ENCODE assay signal across 8 mouse cellular contexts in the genomic region with DNA sequence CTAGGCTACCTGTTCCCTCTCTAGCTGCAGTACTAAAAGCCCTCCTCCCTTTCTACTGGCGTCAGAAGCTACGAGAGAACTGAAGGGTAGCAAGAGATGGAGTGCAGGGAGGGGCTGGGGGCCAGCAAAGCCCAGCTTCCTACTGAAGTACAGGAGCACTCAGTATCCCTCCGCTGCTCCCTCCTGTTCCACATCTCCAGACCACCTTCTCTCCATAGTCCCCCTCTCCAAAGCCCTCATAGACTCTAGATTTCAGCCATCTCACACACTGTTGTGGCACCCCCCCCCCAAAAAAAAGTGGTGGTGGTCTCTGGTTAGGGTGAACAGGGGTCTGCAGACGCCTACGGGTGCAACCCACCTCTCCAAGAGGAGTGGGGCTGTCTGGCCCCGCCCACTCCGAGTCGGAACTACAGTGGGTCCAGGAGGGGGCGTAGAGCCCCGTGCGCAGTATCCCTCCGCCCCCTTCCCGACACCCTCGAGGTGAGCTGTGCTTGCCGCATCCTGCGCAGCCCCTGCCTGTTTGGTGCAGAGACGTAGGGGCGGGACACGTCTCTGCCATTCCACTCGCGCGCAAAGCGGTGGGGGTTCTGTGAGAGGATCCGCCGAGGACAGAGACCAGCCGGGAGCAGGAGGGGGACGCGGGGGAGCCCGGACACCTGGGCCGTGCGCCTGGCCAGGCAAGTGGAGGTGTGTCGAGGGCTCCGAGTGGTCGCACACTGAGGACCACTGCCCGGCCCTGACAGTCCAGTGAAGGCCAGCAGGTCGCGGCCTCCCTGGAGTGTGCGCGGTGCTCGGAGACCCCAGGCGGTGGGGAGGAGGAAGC. TPM values are rescaled to one million over a fixed set of nuclear protein-coding genes. Genes with fewer than 3 reads are reported as not detected.
A peak's percentile ranks its signal among the peaks of the same experiment; 100 is the strongest.
DNase-seq lines count a peak whose midpoint lies in the region; ATAC-seq and TF ChIP-seq lines count a peak whose summit lies in the region.

No protein-coding gene starts in this region.

- WGBS in forebrain, embryonic 10.5 days = 15% methylated on average over 41 of the region's 41 CpGs
- WGBS in heart, embryonic 13.5 days = 16% methylated on average over 38 of the region's 41 CpGs
- 35% methylated on average over 41 of the region's 41 CpGs for WGBS in kidney, postnatal 0 days
- WGBS in liver, adult 2 months = 2% methylated on average over 40 of the region's 41 CpGs
- 20% methylated on average over 30 of the region's 41 CpGs for WGBS in stomach, embryonic 14.5 days

- no peak for TF ChIP-seq POLR2A in liver, adult 2 months (IDR thresholded peaks at IDR 0.05; ENCODE audit: extremely low read depth, insufficient read depth, low read length)

- H3K4me3 ChIP-seq in C2C12 (ENCODE audit: insufficient read depth, poor library complexity, severe bottlenecking) = peak overlapping the region; percentile 21
- H3K4me3 ChIP-seq in forebrain, embryonic 10.5 days = peak overlapping the region; percentile 69
- H3K4me3 ChIP-seq in heart, embryonic 13.5 days = peak overlapping the region; percentile 75
- H3K4me3 ChIP-seq in kidney, postnatal 0 days (replicated peaks; ENCODE audit: low read depth, low read length) = peak overlapping the region; percentile 59
- peak overlapping the region; percentile 73 for H3K4me3 ChIP-seq in liver, adult 2 months (ENCODE audit: insufficient read depth, low read depth, low read length)
- H3K4me3 ChIP-seq in stomach, embryonic 14.5 days (ENCODE audit: low read depth, low read length) = peak overlapping the region; percentile 61

- peak overlapping the region; percentile 91 for H3K9ac ChIP-seq in heart, embryonic 13.5 days
- H3K9ac ChIP-seq in kidney, postnatal 0 days (ENCODE audit: low read depth, low read length) = peak overlapping the region; percentile 74
- H3K9ac ChIP-seq in liver, adult 2 months (ENCODE audit: low read depth, low read length) = peak overlapping the region; percentile 76
- H3K9ac ChIP-seq in stomach, embryonic 14.5 days (replicated peaks; ENCODE audit: low read depth, low read length) = peak overlapping the region; percentile 50

- H3ac ChIP-seq in C2C12 (ENCODE audit: control insufficient read depth, insufficient read length, low read depth) = peak overlapping the region; percentile 72

- no peaks in the 10 kb centered on the region for H3K27me3 ChIP-seq in C2C12 (ENCODE audit: control insufficient read depth, insufficient read depth, insufficient read length)
- peaks cover 17% of the 10 kb centered on the region for H3K27me3 ChIP-seq in forebrain, embryonic 10.5 days (ENCODE audit: poor library complexity, severe bottlenecking)
- H3K27me3 ChIP-seq in heart, embryonic 13.5 days (replicated peaks) = no peaks in the 10 kb centered on the region
- no peaks in the 10 kb centered on the region for H3K27me3 ChIP-seq in kidney, postnatal 0 days (ENCODE audit: insufficient read depth, low read length)
- H3K27me3 ChIP-seq in liver, adult 2 months (ENCODE audit: control insufficient read depth, insufficient read depth, low read length) = no peaks in the 10 kb centered on the region
- H3K27me3 ChIP-seq in stomach, embryonic 14.5 days (ENCODE audit: control insufficient read depth, insufficient read depth, low read length) = no peaks in the 10 kb centered on the region

- H3K79me2 ChIP-seq in C2C12 (ENCODE audit: control insufficient read depth, insufficient read depth) = no peaks in the 10 kb centered on the region
- no peaks in the 10 kb centered on the region for H3K79me2 ChIP-seq in liver, adult 2 months (ENCODE audit: control insufficient read depth, insufficient read depth, low read length)

- H3K4me1 ChIP-seq in forebrain, embryonic 10.5 days = peaks cover 4% of the 10 kb centered on the region; the same call in 1 of the 2 replicates
- no peaks in the 10 kb centered on the region for H3K4me1 ChIP-seq in heart, embryonic 13.5 days
- H3K4me1 ChIP-seq in kidney, postnatal 0 days (replicated peaks; ENCODE audit: insufficient read depth, low read length) = no peaks in the 10 kb centered on the region
- no peaks in the 10 kb centered on the region for H3K4me1 ChIP-seq in liver, adult 2 months (ENCODE audit: control insufficient read depth, insufficient read depth, low read length)
- no peaks in the 10 kb centered on the region for H3K4me1 ChIP-seq in stomach, embryonic 14.5 days (ENCODE audit: control insufficient read depth, insufficient read depth, low read length)

- H3K79me3 ChIP-seq in C2C12 (ENCODE audit: low read depth) = no peaks in the 10 kb centered on the region

- DNase-seq in brain, adult 2 months (ENCODE audit: low read depth, low spot score) = peak; percentile 92
- DNase-seq in forebrain, embryonic 10.5 days (ENCODE audit: extremely low spot score, low spot score) = peak; percentile 72
- DNase-seq in kidney, postnatal 0 days (ENCODE audit: low spot score) = peak; percentile 88
- DNase-seq in liver, adult 2 months (ENCODE audit: extremely low read depth, low read depth, low spot score) = no peak
- DNase-seq in naive thymus-derived CD4-positive, alpha-beta T cell, adult 2 months (ENCODE audit: low read depth) = peak; percentile 77

- no peaks in the 10 kb centered on the region for H3K36me3 ChIP-seq in C2C12 (ENCODE audit: control insufficient read depth, insufficient read depth)
- peaks cover 31% of the 10 kb centered on the region for H3K36me3 ChIP-seq in forebrain, embryonic 10.5 days (replicated peaks)
- H3K36me3 ChIP-seq in heart, embryonic 13.5 days = peaks cover 34% of the 10 kb centered on the region
- H3K36me3 ChIP-seq in kidney, postnatal 0 days (ENCODE audit: insufficient read depth, low read length) = 0 out of 2 replicates have a peak, but pooled peaks cover 7% of the 10 kb centered on the region
- H3K36me3 ChIP-seq in liver, adult 2 months (ENCODE audit: control insufficient read depth, insufficient read depth, low read length) = no peaks in the 10 kb centered on the region; the same call in 1 of the 2 replicates
- H3K36me3 ChIP-seq in stomach, embryonic 14.5 days (ENCODE audit: control insufficient read depth, insufficient read depth, low read length) = peaks cover 7% of the 10 kb centered on the region; the same call in 1 of the 2 replicates

- H3K27ac ChIP-seq in forebrain, embryonic 10.5 days = peak overlapping the region; percentile 89
- peak overlapping the region; percentile 87 for H3K27ac ChIP-seq in heart, embryonic 13.5 days (replicated peaks)
- H3K27ac ChIP-seq in kidney, postnatal 0 days = peak overlapping the region; percentile 76
- H3K27ac ChIP-seq in liver, adult 2 months (replicated peaks; ENCODE audit: insufficient read depth, low read depth, low read length) = no peak overlapping the region
- peak overlapping the region; percentile 69; the same call in 1 of the 2 replicates for H3K27ac ChIP-seq in stomach, embryonic 14.5 days (ENCODE audit: low read length)

- no peak for TF ChIP-seq CTCF in C2C12 (IDR thresholded peaks at IDR 0.05; ENCODE audit: control insufficient read depth, insufficient read depth, insufficient read length)
- TF ChIP-seq CTCF in kidney, postnatal 0 days (IDR thresholded peaks at IDR 0.05; ENCODE audit: low read depth) = 0 out of 2 replicates have a peak, but pooled peaks have one; percentile 12
- no peak for TF ChIP-seq CTCF in liver, adult 2 months (IDR thresholded peaks at IDR 0.05; ENCODE audit: low read depth, low read length)

- H3K9me3 ChIP-seq in forebrain, embryonic 10.5 days = no peaks in the 10 kb centered on the region
- no peaks in the 10 kb centered on the region for H3K9me3 ChIP-seq in heart, embryonic 13.5 days
- H3K9me3 ChIP-seq in kidney, postnatal 0 days (replicated peaks; ENCODE audit: low read length) = no peaks in the 10 kb centered on the region
- no peaks in the 10 kb centered on the region for H3K9me3 ChIP-seq in stomach, embryonic 14.5 days (ENCODE audit: control insufficient read depth, low read depth, low read length)

- peak overlapping the region; percentile 69 for H3K4me2 ChIP-seq in heart, embryonic 13.5 days
- peak overlapping the region; percentile 53 for H3K4me2 ChIP-seq in kidney, postnatal 0 days (ENCODE audit: low read length)
- peak overlapping the region; percentile 46 for H3K4me2 ChIP-seq in stomach, embryonic 14.5 days (replicated peaks; ENCODE audit: low read depth, low read length)

- ATAC-seq in heart, embryonic 13.5 days (ENCODE audit: extremely low read depth, insufficient number of reproducible peaks, low FRiP score, low TSS enrichment) = peak; percentile 90
- peak; percentile 97 for ATAC-seq in kidney, postnatal 0 days (replicated peaks; ENCODE audit: low FRiP score, low read depth)
- peak; percentile 99 for ATAC-seq in stomach, embryonic 14.5 days (ENCODE audit: insufficient number of reproducible peaks, insufficient read depth, low FRiP score, low read depth)

TF ChIP-seq in C2C12, 6 proteins besides CTCF, POLR2A, EP300 and RAD21:
- no peak for TF ChIP-seq USF1 (IDR thresholded peaks at IDR 0.05; ENCODE audit: low read depth)
- TF ChIP-seq CEBPB (IDR thresholded peaks at IDR 0.05; ENCODE audit: low read depth) = no peak
- TF ChIP-seq MYOG (IDR thresholded peaks at IDR 0.05; ENCODE audit: control insufficient read depth, extremely low read depth, insufficient read length) = no peak
- no peak for TF ChIP-seq MAX (IDR thresholded peaks at IDR 0.05)
- no peak for TF ChIP-seq MYOD1 (IDR thresholded peaks at IDR 0.05; ENCODE audit: control insufficient read depth, insufficient read length, low read depth)
- no peak for TF ChIP-seq FOSL1 (IDR thresholded peaks at IDR 0.05; ENCODE audit: insufficient read depth, low read length, poor library complexity, severe bottlenecking)

RNA-seq across cellular contexts. Expression of gene Gprasp2, which starts 46.8 kb away (rescaled TPM):
- polyA plus RNA-seq in C2C12 (2012; fragmentation: generic; extraction: Trizol) = not detected
- polyA plus RNA-seq in forebrain, embryonic 10.5 days (2016; fragmentation: Nextera tagmentation; extraction: Ambion mirVana) = 25.3 and 27.1 TPM in 2 replicates
- polyA plus RNA-seq in heart, embryonic 13.5 days (2015; fragmentation: Nextera tagmentation; extraction: Ambion mirVana) = 21.8 and 22.6 TPM in 2 replicates
- 14.1 and 15.8 TPM in 2 replicates for polyA plus RNA-seq in kidney, postnatal 0 days (2015; fragmentation: Nextera tagmentation; extraction: Ambion mirVana)
- 0.09 and 0.34 TPM in 2 replicates for total RNA-seq in liver, adult 2 months (2014; rRNA removed)
- 0.16 and 0.17 TPM in 2 replicates for polyA plus RNA-seq in liver, adult 2 months (2012; rRNA removed)
- 26.6 and 29.1 TPM in 2 replicates for polyA plus RNA-seq in stomach, embryonic 14.5 days (2014; fragmentation: Nextera tagmentation; extraction: Ambion mirVana)

Comparison
In these comparisons a context has a peak if more than half of its experiments do, and no peak if none do; other contexts are left out.
1. H3K4me3 ChIP-seq: peak in every context shown above with its lines; median percentile 75 in heart, embryonic 13.5 days; 73 in liver, adult 2 months; 69 in forebrain, embryonic 10.5 days; 61 in stomach, embryonic 14.5 days; 59 in kidney, postnatal 0 days; 21 in C2C12.
2. RNA of gene Gprasp2, which starts 46.8 kb away (polyA plus RNA-seq): 26.6 to 29.1 TPM in stomach, embryonic 14.5 days, 25.3 to 27.1 TPM in forebrain, embryonic 10.5 days, 21.8 to 22.6 TPM in heart, embryonic 13.5 days and 14.1 to 15.8 TPM in kidney, postnatal 0 days; 0.16 to 0.17 TPM in liver, adult 2 months and not detected in C2C12 (single experiment); every median in the first group is over 10 times any median in the second.
3. Peak in every context shown above with its lines, with median percentiles within 50 percentile points of each other: ATAC-seq, H3K4me2 ChIP-seq and H3K9ac ChIP-seq.